Comparison of ENCODE assay signal across 13 mouse cellular contexts in the genomic region with DNA sequence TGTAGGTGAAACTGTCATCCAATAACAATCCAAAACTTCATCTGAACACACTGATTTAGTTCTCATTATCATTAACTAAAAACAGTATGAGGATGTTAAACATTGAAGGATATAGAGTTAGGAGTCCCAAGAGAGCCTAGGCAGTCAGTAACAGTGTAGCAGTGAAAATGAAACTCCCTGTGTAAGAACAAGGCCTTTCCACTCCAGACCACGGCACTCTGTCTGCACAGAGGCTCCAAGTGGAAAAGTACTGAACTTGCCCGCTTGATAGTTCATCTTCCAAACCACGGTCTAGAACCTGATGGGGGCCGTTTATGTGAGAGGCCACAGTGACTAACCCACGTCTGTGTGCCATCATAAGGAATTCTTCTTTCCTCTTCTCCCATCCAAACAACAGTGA.
DNase-seq lines count a peak whose midpoint lies in the region; ATAC-seq and TF ChIP-seq lines count a peak whose summit lies in the region.
"Had no signal": no experiment of that assay in that cellular context is flagged by ENCODE, and none has a peak within 500 bp of the region (broad histone marks: within the 10 kb centered on the region; RNA-seq: fewer than 3 reads in every experiment).

No protein-coding gene starts in this region.

- no peak for TF ChIP-seq EP300 in heart, adult 2 months (IDR thresholded peaks at IDR 0.05; ENCODE audit: insufficient read depth, low read depth, low read length)

- H3K79me2 ChIP-seq in heart, adult 2 months (replicated peaks; ENCODE audit: control insufficient read depth, insufficient read depth, low read length), result no peaks in the 10 kb centered on the region

- 40% methylated on average over 5 of the region's 5 CpGs for WGBS in heart, adult 2 months
- 60% methylated on average over 5 of the region's 5 CpGs for WGBS in kidney, embryonic 15.5 days
- WGBS in cerebellum, adult 2 months, result 92% methylated on average over 5 of the region's 5 CpGs

- peaks cover 5% of the 10 kb centered on the region; the same call in 1 of the 2 replicates for H3K36me3 ChIP-seq in heart, adult 2 months (ENCODE audit: control insufficient read depth, insufficient read depth, low read length)
- no peaks in the 10 kb centered on the region for H3K36me3 ChIP-seq in kidney, embryonic 15.5 days
- H3K36me3 ChIP-seq: embryonic facial prominence, embryonic 15.5 days; forebrain, embryonic 15.5 days had no signal

- ATAC-seq in common myeloid progenitor, adult 5-6 weeks (replicated peaks; ENCODE audit: low read depth, poor library complexity, severe bottlenecking), result peak; percentile 25; the same call in 1 of the 2 replicates
- ATAC-seq in kidney, embryonic 15.5 days (replicated peaks; ENCODE audit: low FRiP score), result 0 out of 2 replicates have a peak, but pooled peaks have one; percentile 56
- ATAC-seq: forebrain, embryonic 15.5 days; liver, postnatal 0 days had no signal

- H3K4me2 ChIP-seq in kidney, embryonic 15.5 days, result no peak overlapping the region
- H3K4me2 ChIP-seq: forebrain, embryonic 15.5 days had no signal

- H3K9ac ChIP-seq in heart, adult 2 months (ENCODE audit: low read depth, low read length), result no peak overlapping the region
- H3K9ac ChIP-seq in kidney, embryonic 15.5 days, result no peak overlapping the region
- H3K9ac ChIP-seq: embryonic facial prominence, embryonic 15.5 days; forebrain, embryonic 15.5 days; liver, postnatal 0 days had no signal

- no peaks in the 10 kb centered on the region for H3K27me3 ChIP-seq in heart, adult 2 months (ENCODE audit: control insufficient read depth, insufficient read depth, low read length)
- H3K27me3 ChIP-seq in kidney, embryonic 15.5 days, result no peaks in the 10 kb centered on the region
- H3K27me3 ChIP-seq in cerebellum, adult 2 months (ENCODE audit: control insufficient read depth, insufficient read depth, low read length), result no peaks in the 10 kb centered on the region
- H3K27me3 ChIP-seq: embryonic facial prominence, embryonic 15.5 days; forebrain, embryonic 15.5 days had no signal

- TF ChIP-seq CTCF in heart, adult 2 months (IDR thresholded peaks at IDR 0.05), result no peak
- no peak for TF ChIP-seq CTCF in cerebellum, adult 2 months (IDR thresholded peaks at IDR 0.05; ENCODE audit: borderline replicate concordance, insufficient read depth, low read depth, low read length)

- H3K4me1 ChIP-seq in heart, adult 2 months (ENCODE audit: control insufficient read depth, insufficient read depth, low read length), result peaks cover 11% of the 10 kb centered on the region
- H3K4me1 ChIP-seq in kidney, embryonic 15.5 days, result peaks cover 7% of the 10 kb centered on the region; the same call in 1 of the 2 replicates
- H3K4me1 ChIP-seq in cerebellum, adult 2 months (ENCODE audit: control insufficient read depth, insufficient read depth, low read length), result no peaks in the 10 kb centered on the region
- H3K4me1 ChIP-seq: embryonic facial prominence, embryonic 15.5 days; forebrain, embryonic 15.5 days had no signal

- 0 out of 2 replicates have a peak, but pooled peaks have one; percentile 33 for TF ChIP-seq POLR2A in heart, adult 2 months (IDR thresholded peaks at IDR 0.05; ENCODE audit: insufficient read depth, low read depth, low read length)
- TF ChIP-seq POLR2A in cerebellum, adult 2 months (IDR thresholded peaks at IDR 0.05; ENCODE audit: borderline replicate concordance, insufficient read depth, low read length), result no peak

- H3K4me3 ChIP-seq in heart, adult 2 months, result peak overlapping the region; percentile 6; the same call in 1 of the 2 replicates
- no peak overlapping the region for H3K4me3 ChIP-seq in kidney, embryonic 15.5 days (replicated peaks)
- H3K4me3 ChIP-seq in cerebellum, adult 2 months (replicated peaks; ENCODE audit: insufficient read depth, low read depth, low read length), result no peak overlapping the region
- H3K4me3 ChIP-seq: embryonic facial prominence, embryonic 15.5 days; forebrain, embryonic 15.5 days had no signal

- intact Hi-C loops in heart, adult 2 months (cut with DNase I), result no loop called here

- peak overlapping the region; percentile 77 for H3K27ac ChIP-seq in heart, adult 2 months
- peak overlapping the region; percentile 81 for H3K27ac ChIP-seq in kidney, embryonic 15.5 days
- no peak overlapping the region for H3K27ac ChIP-seq in cerebellum, adult 2 months (ENCODE audit: insufficient read depth, low read length)
- H3K27ac ChIP-seq: forebrain, embryonic 15.5 days had no signal

- H3K9me3 ChIP-seq in kidney, embryonic 15.5 days (replicated peaks), result no peaks in the 10 kb centered on the region
- H3K9me3 ChIP-seq: embryonic facial prominence, embryonic 15.5 days; forebrain, embryonic 15.5 days had no signal

- DNase-seq in heart, adult 2 months, result peak in 1 of 2 experiments; percentile 31
- no peak for DNase-seq in heart, postnatal 4 days
- DNase-seq in 3T3-L1 (ENCODE audit: low read depth, low spot score), result peak; percentile 25
- no peak for DNase-seq in cerebellum, adult 2 months
- DNase-seq in gastrocnemius, postnatal 4 days (ENCODE audit: low spot score in 2 of 2), result no peak
- DNase-seq in c-Kit-positive CD71-positive TER-119-positive erythroid progenitor cells, embryonic 14.5 days (ENCODE audit: low spot score), result no peak
- DNase-seq: cerebellum, adult 9-11 months; liver, postnatal 0 days; spleen, adult 18-20 months had no signal
